Mouse (Mus musculus): Measurements from ENCODE around the gene Epo.

Gene Epo

DNA sequence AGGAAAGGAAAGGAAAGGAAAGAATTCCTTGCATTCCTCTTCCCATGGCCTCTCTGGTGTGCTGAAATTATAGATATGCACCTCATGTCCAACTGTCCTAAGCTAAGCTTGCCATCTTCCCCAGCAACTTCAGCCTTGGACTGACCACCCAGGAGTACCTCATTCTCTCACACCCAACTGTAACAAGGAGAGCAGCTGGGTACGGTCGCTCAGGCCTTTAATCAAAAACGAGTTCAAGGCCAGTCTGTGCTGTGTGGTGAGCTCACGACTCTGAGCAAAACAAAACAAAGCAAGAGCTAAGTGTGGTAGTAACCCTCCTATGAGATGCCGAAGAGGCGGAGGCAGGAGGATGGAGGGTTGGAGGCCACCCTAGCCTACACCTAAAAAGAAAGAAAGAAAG is 7.9 kb upstream of the Epo start:
- no peak for DNase-seq (ENCODE audit: low read depth, low spot score)

DNA sequence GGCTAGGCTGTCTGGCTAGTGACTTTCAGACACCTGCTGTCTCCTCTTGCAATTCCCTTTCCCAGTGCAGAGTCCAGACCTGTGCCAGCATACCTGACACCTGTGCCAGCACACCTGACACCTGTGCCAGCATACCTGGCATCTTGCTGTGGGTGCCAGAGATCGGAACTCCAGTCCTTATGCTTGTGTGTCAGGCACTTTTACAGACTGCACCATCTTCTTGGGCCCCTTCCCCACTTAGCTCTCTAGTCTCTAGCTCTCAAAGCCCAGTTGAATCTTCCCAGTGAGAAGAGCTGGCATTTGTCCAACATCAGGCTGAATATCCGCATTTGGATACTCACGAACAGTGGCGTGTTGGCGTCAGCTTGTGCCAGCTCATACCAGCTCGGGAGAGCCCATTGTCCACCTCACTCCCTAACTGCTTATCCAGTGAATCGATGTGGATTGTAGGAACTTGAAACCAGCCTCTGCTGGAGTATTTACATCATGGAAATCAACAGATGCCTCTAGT is 6.3 kb upstream of the Epo start:
- DNase-seq (ENCODE audit: low read depth, low spot score) = no peak

GRCm38 (mm10) chr5:137537461-137537860 is 4.4 kb upstream of the Epo start:
- DNase-seq (ENCODE audit: low read depth, low spot score) = no peak

DNA sequence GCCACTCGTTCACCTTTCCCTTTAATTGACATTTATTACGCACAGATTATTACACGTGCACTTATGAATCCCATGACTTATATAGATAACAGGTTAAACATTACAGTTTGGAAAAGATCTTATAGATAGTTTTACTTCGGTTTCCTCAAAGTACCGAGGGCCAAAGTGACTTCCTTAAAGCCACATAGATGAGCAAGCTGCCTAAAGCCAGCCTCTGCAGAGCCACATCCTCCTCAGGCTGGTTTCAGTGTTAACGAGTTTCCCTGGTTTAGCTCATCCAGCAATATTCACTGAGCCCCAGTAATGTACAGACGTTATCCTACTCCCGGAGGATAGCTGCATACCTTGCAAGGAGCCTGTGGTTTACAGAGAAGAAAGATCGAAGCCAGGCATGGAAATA is 2.3 kb upstream of the Epo start:
- no peak for DNase-seq (ENCODE audit: low read depth, low spot score)

- DNase-seq (ENCODE audit: low read depth, low spot score) = no peak
These were observed 1.7 kb upstream of the Epo start for GRCm38 (mm10) chr5:137534762-137535161.

- no peak for DNase-seq (ENCODE audit: low read depth, low spot score)
These were observed 280 bp downstream of the Epo start for GRCm38 (mm10) chr5:137532808-137533116.

DNA sequence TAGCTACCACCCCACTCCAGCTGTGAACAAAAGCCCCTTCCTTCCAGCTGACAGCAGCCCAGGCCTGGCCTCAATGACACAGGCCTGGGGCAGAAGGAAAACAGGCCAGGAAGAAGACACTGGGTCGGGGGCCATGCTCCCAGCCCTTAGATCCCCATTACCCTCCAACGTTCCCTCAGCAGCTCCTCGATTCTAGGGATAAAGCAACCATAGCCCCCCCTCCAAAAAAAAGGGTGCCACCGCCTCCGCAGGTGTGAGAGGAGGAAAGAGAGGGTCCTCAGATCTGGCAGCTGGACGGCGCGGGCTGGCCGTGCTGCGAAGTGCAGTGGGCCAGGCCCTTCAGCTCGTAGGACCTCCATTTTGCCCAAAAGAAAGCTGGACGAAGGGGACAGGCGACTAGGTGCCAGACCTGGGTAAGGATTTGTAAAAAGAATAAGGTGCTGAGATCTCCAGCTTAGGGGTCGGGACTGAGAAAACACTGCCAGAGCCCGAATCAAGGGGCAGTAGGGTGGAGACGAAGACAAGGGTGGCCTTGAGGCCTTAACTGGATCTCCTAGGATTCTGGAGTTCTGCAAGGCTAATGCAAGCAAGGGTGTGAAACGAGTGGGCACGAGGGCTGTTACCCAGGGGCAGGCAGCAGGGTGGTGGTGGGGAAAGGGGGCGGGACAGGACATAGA is 773 bp downstream of the Epo start:
- DNase-seq (ENCODE audit: low read depth, low spot score) = no peak

DNA sequence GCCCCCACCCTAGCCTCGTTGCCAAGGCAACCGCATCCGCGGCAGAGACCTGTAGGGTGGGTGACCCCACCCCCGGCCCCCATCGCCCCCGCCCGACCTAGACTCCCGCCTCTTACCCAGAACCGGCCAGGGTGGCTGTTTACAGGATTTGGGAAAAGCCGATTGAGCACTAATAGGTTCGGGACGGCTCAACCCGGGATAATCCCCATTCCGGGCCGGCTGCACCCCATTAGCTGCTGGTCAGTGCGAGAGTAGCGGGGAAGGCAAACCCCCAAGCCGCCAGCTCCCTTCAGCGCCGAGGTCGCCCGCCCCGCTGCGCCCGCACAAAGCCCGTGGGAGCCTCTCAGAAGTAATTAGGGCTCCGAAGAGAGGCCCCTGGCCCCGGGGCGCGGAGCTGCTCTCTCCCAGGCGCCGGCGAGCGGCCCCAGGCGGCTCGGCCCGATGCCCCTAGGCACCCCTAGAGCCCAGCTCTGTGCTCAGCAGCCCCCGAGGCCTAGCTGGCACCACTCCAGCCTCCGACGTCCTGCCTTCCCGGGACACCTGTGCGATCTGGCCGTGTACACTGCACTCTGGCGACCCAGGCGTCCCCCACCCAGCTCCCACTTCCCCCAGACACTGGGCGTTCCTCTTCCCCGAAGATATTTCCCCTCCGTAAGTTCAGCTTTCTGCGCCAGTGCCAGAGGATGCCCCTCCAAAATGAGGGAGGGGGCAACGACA is 1.5 kb downstream of the Epo start:
- no peak for DNase-seq (ENCODE audit: low read depth, low spot score)

DNA sequence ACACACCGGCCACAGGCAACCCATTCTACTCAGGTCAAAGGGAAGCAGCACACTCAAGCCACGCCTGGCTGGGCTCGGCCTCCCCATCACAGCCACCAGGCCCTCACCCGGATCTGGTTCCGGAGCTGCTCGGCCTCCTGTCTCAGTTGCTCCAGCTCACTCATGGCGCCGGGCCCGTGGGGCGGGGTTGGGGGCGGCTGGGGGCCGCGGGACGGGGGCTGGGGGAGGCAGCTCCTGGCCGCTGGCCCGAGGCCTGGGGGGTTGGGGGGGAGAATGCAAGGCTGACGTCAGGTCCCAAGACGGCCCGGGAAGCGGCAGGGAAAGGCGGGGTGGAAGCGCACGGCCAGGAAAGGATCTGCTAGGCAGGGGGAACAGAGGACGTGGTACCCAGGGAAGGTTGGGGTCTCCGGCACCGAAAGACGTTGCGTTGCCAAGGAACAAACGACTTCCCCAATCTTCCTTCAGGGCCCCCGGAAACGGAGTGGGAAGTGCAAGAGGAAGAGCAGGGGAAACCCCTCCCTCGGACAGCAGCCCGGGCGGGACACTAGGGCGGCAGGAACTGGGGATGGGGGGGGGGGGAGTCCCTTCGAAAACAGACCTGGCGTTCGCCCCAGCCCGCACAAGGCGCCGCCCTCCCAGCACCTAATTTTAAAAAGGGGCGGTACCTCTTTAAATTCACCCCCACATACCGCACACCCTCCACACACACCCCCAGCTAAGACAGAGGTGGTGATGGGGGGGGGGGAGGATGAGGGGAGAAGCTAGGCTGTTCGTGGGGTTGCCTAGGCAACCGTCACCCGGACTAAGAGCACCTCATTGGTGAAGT is 2.2 kb downstream of the Epo start:
- DNase-seq (ENCODE audit: low read depth, low spot score) = no peak

DNA sequence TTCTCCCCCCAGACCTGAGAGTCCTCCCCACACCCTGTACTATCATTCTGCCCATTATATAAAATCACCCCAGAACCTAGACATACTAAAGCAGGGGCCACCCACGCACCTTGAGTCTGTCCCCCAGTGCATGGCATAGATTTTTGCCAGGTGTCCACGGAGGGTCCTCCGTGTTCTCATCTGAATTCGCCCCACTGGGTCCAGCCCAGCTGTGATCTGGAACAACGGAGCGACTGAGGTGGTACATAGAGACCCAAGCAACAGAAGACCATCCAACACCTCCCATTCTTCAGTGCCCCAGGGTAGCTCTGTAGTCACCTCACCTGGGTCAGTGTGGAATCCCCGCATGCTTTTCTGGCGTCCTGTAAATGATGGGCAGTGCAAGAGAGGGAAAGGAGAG is 3.0 kb downstream of the Epo start:
- DNase-seq (ENCODE audit: low read depth, low spot score) = no peak

GRCm38 (mm10) chr5:137529221-137529995 is 3.6 kb downstream of the Epo start:
- no peak for DNase-seq (ENCODE audit: low read depth, low spot score)

DNA sequence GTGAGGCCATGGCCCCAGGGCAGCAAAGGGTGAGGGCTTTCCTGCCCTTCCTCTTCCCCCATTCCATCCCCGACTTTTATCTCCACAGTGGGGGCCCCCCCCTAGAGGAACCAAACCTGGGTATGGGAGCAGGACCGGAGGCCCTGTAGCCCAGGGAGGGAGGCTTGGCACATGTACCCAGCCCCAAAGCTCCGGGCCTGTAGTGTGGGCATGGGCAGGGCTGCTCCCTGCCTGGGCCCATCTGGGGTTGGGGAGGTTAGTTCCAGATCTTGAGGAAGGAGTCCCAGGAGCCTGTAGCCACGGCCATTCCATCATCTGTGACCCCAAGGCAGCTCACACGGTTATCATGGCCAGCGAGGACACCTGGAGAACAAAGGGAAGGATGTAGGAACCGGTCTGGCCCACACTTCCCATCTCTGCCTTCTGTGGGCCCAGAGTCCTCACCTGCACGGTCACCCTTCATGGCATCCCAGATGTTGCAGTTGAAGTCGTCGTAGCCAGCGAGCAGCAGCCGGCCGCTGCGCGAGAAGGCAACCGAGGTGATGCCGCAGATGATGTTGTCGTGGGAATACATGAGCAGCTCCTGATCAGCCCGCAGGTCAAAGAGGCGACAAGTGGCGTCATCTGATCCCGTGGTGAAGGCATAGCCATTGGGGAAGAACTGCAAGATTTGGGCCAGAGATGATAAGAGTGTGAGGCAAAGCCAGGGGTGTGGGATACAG is 4.6 kb downstream of the Epo start:
- DNase-seq (ENCODE audit: low read depth, low spot score) = no peak

DNA sequence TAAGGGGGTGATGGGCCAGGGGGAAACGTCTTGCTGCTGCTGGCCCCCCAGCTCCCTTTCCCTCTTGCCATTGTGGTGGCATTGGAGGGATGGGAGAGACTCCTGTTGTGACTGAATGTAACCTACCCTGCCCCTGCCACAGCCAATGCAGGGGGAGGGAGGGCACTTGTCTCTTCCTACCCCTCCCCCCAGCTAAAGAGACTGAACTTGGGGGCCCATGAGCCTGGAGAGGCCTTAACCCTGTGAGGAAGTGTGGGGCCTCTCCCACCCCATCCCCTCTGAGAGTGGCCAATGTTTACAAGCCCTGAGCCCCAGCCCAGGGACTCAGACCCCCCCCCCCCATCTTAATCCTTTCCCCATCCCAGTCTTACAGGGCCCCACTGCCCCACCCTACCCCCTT is 5.6 kb downstream of the Epo start:
- no peak for DNase-seq (ENCODE audit: low read depth, low spot score)

GRCm38 (mm10) chr5:137526192-137526936 is 6.7 kb downstream of the Epo start:
- DNase-seq (ENCODE audit: low read depth, low spot score) = no peak

DNA sequence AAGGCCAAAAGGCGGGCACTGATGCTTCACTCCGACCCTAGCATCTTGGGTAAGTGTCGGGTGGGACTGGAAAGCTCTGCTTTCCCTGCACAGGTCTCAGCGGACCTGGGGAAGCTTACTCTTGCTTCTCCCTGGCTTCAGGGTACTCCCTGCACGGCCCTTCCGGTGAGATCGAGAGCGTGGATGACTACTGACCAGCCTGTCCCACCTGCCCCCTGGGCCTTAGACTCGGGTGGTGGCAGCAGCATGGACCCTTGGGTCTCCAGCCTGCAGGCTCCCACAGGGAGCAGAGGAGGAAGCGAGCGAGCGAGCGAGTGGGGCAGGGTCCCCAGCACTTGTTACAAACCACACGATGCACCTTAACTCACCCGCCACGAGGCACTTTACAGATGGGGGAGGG is 7.5 kb downstream of the Epo start:
- no peak for DNase-seq (ENCODE audit: low read depth, low spot score)

DNA sequence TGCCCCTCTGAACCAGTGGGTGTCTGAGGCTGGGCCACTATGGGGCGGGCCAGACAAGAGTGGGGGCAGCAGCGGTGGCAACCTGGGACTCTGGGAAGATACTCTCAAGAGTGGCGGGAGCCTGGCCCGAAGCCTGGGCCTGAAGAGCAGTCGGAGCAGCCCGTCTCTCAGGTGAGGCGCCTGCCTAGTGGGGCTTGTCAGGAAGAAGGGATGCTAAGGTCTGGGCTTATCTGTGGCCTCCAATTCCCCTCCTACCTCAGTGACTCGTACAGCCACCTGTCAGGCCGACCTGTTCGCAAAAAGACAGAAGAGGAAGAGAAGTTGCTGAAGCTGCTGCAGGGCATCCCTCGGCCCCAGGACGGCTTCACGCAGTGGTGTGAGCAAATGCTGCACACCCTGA is 8.4 kb downstream of the Epo start:
- DNase-seq (ENCODE audit: low read depth, low spot score) = no peak

- DNase-seq (ENCODE audit: low read depth, low spot score) = no peak
These were observed 8.9 kb downstream of the Epo start for GRCm38 (mm10) chr5:137524251-137524515.

DNA sequence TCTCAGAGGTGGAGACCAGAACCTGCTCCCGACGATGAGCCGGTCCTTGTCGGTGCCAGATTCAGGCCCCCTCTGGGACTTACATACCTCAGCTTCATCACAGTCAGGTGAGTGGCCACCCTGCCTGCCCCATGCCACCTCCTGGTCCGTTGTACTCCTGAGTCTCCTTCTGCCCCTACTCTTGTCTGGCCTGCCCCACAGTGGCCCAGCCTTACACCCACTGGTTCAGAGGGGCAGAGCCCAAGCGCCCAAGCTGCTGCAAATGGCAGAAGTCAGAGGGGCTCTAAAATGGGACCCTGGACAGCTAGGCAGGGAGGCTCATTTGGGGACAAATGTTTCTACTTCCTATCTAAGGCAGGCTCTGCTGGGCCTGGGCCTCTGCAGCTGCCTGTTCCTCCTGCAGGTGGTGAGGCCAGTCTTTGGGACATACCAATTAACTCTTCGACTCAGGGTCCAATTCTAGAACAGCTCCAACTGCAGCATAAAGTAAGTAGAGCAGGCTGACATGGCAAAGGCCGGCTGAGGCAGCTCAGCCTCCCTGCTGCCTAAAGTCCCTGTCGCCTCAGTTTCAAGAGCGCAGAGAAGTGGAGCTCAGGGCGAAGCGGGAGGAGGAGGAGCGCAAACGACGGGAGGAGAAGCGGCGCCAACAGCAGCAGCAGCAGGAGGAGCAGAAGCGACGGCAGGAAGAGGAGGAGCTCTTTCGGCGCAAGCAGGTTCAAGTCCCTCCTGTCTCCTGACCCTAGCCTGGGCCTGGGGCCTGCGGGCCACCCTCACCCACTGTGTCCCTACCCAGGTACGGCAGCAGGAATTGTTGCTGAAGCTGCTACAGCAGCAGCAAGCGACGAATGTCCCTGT is 9.4 kb downstream of the Epo start:
- no peak for DNase-seq (ENCODE audit: low read depth, low spot score)

DNA sequence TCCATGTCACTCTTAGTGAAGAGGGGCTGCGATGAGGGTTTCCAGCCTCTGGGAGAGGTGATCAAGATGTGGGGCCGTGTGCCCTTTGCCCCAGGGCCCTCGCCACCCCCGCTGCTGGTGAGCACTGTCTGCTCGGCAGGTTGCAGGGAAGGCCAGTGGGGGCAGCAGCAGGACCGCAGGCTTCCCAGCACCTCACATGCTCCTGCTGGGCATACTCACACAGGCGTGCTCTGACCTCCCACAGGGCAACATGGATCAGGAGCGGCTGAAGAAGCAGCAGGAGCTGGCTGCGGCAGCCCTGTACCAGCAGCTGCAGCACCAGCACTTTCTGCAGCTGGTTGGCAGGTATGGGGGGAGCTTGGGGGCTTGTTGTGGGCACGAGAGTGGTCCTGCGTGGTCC is 10.3 kb downstream of the Epo start:
- no peak for DNase-seq (ENCODE audit: low read depth, low spot score)

- DNase-seq (ENCODE audit: low read depth, low spot score) = no peak
These were observed 11.2 kb downstream of the Epo start for GRCm38 (mm10) chr5:137521861-137522260.

All from WW6 (cell line).